Mouse (Mus musculus) skeletal muscle tissue, postnatal 0 days (tissue): ENCODE results near the gene Gm6760. TPM values are rescaled to one million over a fixed set of nuclear protein-coding genes. Genes with fewer than 3 reads are reported as not detected.

ENCODE experiments used
- polyA plus RNA-seq: library from polyadenylated mRNA; unstranded; fragments of >200 nt; fragmentation: Nextera tagmentation; extraction: Ambion mirVana; gene quantifications from 2 replicates; pipeline ENCODE4 v1.2.1, GENCODE M21; 2015

Gm6760 gene
- polyA plus RNA-seq = not detected in 2 replicates

DNA sequence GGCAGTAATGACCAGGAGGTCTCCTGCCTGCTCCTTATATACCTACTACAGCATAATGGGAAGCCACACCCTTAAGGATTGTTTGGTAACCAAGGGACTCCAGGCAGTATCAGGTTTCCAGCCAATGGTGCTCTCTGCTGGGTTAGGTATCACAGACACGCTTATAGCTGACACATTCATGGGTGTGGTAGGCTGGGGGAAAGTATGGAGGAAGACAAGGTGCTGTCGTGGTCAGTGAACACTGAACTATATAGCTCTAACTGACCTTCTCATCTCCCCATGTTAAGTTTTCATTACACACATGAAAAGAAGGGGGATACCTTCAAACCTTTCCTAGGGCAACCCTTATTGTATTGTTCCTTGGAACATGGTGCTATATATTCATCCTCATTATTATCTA is at the start of gene Gm6760:
TSS of gene Gm6760 (minus strand) at position 101 of the 400 bp plus-strand sequence.

DNA sequence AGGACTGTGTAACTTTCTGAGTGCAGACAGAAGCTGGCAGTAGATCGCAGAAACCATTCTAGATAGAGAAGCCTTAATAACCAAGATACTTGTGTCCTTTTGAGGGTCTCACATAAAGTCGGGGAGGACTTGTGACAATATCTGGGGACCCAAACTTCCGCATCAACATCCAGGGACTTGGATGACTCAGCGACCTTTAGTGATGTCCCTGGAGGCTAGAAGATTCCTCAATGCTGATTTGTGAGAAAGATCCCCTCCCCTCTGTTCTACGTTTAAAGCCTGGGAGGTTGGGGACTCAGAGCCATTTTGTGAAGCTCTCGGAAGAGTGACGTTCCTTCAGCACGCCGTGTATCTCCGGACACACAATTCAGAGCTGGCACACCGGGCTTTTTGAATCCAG is 21.2 kb upstream of the Gm6760 start, which contains the start of gene 3830417A13Rik:
TSS of gene 3830417A13Rik (plus strand) at position 301 of the 400 bp plus-strand sequence.

Other genes with a start within 250 kb of the Gm6760 start
- gene 3830417A13Rik, start 21.4 kb upstream of the Gm6760 start, polyA plus RNA-seq = not detected in 2 replicates
- gene Slitrk4, start 124.8 kb upstream of the Gm6760 start, polyA plus RNA-seq = 3.4 and 4.5 TPM in 2 replicates